Mouse (Mus musculus) intestine, embryonic 16.5 days (tissue): ENCODE measurements around the gene Cryz. TPM values are rescaled to one million over a fixed set of nuclear protein-coding genes. Genes with fewer than 3 reads are reported as not detected.
A peak's percentile ranks its signal among the peaks of the same experiment; 100 is the strongest.

Source experiments
- ATAC-seq: fragments of 200-750 bp; cut with Nextera tagmentation; 2 replicates; pipeline ENCODE4 v1.8.0; 2017; ENCODE audit warnings: moderate TSS enrichment, moderate library complexity
- H3K27ac ChIP-seq: fragments of 300-500 bp; sonication (generic); 2 replicates; pipeline ENCODE4 v1.5.1; 2014; ENCODE audit warnings: mild to moderate bottlenecking, low read length
- H3K27me3 ChIP-seq: fragments of 300-500 bp; sonication (generic); replicated peaks from 2 replicates; pipeline ENCODE4 v1.6.1; 2014; ENCODE audit warnings: low read length, control low read depth, mixed read lengths; ENCODE audit not compliant: control insufficient read depth, insufficient read depth
- H3K36me3 ChIP-seq: fragments of 300-500 bp; sonication (generic); 2 replicates; pipeline ENCODE4 v1.6.1; 2014; ENCODE audit warnings: low read length, control low read depth; ENCODE audit not compliant: control insufficient read depth, insufficient read depth
- H3K4me1 ChIP-seq: fragments of 300-500 bp; sonication (generic); 2 replicates; pipeline ENCODE4 v1.6.1; 2014; ENCODE audit warnings: low read length, control low read depth, mixed read lengths; ENCODE audit not compliant: control insufficient read depth, insufficient read depth
- H3K4me2 ChIP-seq: fragments of 300-500 bp; sonication (generic); 2 replicates; pipeline ENCODE4 v1.6.1; 2014; ENCODE audit warnings: low read depth, low read length, control low read depth
- H3K4me3 ChIP-seq: fragments of 300-500 bp; sonication (generic); 2 replicates; pipeline ENCODE4 v1.5.1; 2014; ENCODE audit warnings: mild to moderate bottlenecking, low read length
- H3K9ac ChIP-seq: fragments of 300-500 bp; sonication (generic); 2 replicates; pipeline ENCODE4 v1.6.1; 2014; ENCODE audit warnings: low read depth, low read length
- H3K9me3 ChIP-seq: fragments of 300-500 bp; sonication (generic); 2 replicates; pipeline ENCODE4 v1.6.1; 2016; ENCODE audit warnings: low read length, control low read depth; ENCODE audit not compliant: control insufficient read depth
- WGBS: fragments of 180-500 bp; shearing (Covaris S2); extraction: QIAGEN DNeasy Blood & Tissue Kit; methylation state at CpG from one replicate; pipeline ENCODE4 v1.1.7; 2014; 5-methylcytosine and 5-hydroxymethylcytosine counted together
- polyA plus RNA-seq: library from polyadenylated mRNA; unstranded; fragments of >200 nt; fragmentation: Nextera tagmentation; extraction: Ambion mirVana; gene quantifications from 2 replicates; pipeline ENCODE4 v1.2.1, GENCODE M21; 2015

The Cryz gene
- polyA plus RNA-seq, 1 experiment from 2014 or later = 36.5 TPM

DNA sequence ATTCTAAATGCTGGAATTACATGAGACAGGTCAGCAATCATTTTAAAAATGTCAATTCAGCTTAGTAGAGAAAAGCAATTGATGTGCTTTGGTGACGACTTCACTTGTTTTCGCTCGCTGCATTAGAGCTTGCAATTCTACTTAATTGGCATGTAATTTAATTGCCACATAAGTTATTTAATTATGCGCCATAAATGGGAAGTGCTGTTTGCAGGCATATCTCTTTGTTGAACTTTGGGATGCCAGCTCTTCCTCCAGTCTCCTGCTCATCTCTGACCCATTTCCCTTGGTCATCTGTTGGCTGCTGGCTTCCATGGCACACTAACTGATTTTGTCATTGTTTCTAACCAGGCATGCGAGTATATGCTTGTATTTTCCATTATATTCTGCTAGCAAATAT is 36.6 kb downstream of the Cryz start:
- H3K4me1 ChIP-seq = no peaks in the 10 kb centered on the region
- H3K27me3 ChIP-seq = no peaks in the 10 kb centered on the region
- H3K4me2 ChIP-seq = no peak overlapping the region
- H3K36me3 ChIP-seq = no peaks in the 10 kb centered on the region
- no peak for ATAC-seq
- 79% methylated on average over 5 of the region's 5 CpGs for WGBS
- no peak overlapping the region for H3K27ac ChIP-seq
- no peaks in the 10 kb centered on the region for H3K9me3 ChIP-seq
- no peak overlapping the region for H3K9ac ChIP-seq
- H3K4me3 ChIP-seq = no peak overlapping the region

DNA sequence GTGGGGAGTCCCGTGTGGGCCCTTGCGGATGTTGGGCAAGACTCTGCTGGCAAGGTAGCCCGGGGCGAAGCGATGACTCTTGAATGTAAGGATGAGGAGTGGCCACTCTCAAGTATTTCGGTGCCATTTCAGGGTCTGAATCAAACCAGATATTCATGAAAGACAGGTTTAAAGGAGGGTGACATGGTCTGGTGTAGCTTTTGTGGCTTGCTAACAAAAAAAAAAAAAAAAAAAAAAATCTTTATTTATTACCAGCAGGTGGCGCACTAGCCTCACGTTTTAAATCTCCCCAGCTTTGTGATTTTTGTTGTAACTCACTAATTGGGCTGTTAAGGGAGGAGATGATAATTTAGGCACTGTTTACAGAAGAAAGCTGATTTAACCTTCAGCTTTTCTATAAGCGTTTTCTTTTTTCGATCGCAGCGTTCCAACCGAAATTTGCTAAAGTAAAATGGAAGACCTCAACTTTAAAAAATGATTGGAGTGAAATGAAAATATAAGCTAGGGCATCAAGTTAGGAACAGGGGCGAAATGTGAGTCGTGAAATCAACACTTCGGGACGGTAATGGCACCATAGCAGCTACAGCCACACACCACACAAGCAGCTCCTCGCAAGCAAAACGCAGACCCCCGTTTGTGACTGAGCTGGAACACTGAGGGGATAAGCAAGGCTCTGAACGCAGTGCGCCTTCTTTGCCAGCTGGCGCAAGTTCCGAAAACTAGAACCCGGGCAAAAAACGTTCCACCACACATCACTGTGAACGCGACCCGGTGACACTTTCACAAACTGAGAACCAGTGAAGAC is 50.3 kb downstream of the Cryz start:
- H3K36me3 ChIP-seq = no peaks in the 10 kb centered on the region
- H3K27me3 ChIP-seq = no peaks in the 10 kb centered on the region
- no peaks in the 10 kb centered on the region for H3K4me1 ChIP-seq
- peak overlapping the region; percentile 24 for H3K4me3 ChIP-seq
- no peaks in the 10 kb centered on the region for H3K9me3 ChIP-seq
- peak overlapping the region; percentile 47 for H3K4me2 ChIP-seq
- peak; percentile 23; the same call in 1 of the 2 replicates for ATAC-seq
- H3K27ac ChIP-seq = no peak overlapping the region
- no peak overlapping the region for H3K9ac ChIP-seq
- WGBS = 51% methylated on average over 29 of the region's 29 CpGs

DNA sequence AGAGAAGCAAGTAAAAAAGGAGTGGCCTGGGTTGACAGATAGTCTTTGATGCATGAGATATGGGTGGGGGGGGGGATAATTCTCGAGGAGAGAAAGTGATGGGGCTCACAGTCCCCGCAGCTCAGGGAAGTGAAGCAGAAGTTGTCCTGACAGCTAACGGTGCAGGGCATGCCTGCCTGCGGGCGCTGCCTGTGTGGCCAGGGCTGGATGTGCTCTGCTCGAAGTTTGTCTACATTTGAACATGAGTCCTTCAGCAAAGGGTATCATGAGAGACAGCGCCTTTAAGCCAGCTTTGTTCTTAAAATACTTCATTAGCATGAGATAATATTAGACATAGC is 50.9 kb downstream of the Cryz start:
- WGBS = 62% methylated on average over 7 of the region's 7 CpGs
- Histone ChIP-seq H3K4me3 (peak overlapping the region; percentile 24), H3K9me3 (no peaks in the 10 kb centered on the region)

DNA sequence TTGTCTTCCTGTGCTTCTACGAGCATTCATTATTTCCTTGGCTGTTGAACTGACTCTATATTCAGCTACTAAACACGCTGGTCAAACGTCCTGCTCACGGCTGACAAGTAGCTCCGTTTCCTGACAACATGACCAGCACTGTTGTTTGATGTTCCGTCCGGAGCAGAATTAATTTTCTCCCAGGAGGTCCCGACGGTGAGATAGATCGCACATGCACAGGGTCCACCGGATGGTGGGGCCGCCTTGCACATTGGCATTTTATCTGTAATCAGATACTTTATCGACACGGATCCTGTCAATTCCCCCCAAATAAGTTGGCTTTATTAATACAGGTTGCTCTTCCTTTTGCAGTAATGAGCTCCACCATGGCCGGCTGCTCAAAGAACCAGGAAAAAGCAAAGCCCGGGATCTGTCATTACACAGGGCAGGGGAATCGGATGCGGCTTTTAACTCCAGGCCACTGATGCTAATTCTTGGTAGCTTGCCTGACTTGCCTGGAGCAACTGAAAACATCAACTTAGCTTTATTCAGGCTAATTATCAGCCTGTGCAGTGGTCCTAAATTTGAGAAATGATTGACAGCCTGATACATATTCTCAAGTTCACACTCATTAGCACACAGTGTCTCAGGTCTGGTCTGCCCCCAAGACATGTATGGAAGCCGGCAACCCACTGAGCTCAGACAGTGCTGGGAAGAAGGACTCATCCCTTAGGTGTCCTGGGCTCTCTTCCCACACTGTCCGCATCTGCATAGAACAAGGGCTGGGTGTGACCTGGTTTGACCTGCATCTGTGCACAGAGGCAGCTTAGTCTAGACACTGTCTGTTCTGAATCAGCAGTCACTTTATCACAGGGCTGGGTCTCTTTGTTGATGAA is 53.1 kb downstream of the Cryz start:
- Histone ChIP-seq H3K4me3 (no peak overlapping the region), H3K9ac (no peak overlapping the region), H3K4me1 (no peaks in the 10 kb centered on the region), H3K27ac (no peak overlapping the region), H3K36me3 (no peaks in the 10 kb centered on the region), H3K9me3 (no peaks in the 10 kb centered on the region), H3K4me2 (no peak overlapping the region), H3K27me3 (no peaks in the 10 kb centered on the region)
- 75% methylated on average over 20 of the region's 20 CpGs for WGBS
- no peak for ATAC-seq

More for the DNA sequence above, 50.9 kb downstream of the Cryz start:
- Histone ChIP-seq H3K4me2 (peak overlapping the region; percentile 47), H3K36me3 (no peaks in the 10 kb centered on the region), H3K27ac (no peak overlapping the region), H3K4me1 (no peaks in the 10 kb centered on the region), H3K9ac (no peak overlapping the region), H3K27me3 (no peaks in the 10 kb centered on the region)
- ATAC-seq = no peak

DNA sequence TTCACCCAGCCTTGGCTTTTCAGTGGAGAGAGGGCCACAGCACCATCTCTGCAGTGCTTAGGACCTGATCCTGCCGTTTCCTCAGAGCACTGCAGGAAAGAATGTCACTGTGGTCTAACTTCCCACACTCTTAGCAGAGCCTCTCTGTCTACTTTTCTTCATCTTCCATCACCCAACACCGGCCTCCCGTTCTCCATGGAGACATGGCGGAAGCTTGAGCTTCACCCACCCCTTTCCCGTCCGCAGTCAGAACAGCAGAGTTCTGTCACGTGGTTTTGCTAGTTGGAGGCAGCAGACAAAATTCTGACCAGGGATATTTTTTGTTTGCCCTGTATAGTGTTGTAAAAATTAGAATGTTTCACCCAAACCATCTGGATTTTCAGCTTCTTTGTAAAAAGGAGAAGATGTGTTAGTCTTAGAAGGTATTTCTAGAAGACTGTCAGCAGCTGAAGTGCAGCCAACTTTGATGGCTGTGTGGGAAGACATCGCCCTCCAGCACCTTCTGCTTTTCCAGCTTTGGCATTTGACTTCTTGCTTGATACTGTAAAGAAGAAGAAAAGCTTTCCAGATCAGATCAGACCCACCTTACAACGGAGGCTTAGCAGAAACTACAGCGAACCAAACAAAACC is 54.8 kb downstream of the Cryz start:
- no peak overlapping the region for H3K27ac ChIP-seq

DNA sequence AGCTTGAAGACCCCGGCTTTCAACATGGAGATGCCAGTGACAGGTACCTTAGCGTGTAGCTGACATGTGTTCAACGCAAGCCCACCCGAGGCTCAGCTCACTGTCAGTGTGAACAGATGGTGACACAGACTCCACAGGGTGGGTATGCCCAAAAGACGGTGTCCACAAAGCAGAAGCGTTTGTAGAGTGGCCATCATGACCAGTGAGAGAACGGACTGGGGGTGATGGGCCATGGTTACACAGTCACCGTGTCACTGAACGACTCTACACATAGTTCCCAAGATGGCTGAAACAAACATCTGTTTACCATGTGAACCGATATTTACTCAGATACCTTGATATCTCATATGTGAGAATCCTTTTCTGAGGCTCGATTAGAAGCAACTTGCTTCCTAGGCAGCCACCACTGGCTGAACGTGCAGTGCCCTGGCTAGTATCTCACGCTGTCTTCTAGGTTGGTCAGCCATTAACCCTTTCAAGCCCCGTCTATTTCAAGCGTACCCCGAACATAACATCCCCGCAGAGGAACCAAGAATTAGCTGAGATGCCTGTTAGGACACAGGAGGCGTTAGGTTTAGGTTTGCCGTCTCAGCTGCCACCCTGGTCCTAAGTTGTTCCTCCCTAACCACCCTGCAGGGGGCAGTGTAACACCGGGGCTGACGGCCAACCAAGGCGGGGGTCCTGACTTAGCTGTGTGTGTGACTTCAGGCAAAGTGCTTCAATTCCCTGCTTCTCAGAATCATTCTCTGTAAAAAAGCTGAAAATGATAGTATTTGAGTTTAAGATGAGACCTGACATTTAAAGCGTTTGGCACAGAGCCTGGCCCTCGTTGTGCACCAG is 56.3 kb downstream of the Cryz start:
- Histone ChIP-seq H3K27ac (no peak overlapping the region), H3K36me3 (no peaks in the 10 kb centered on the region), H3K27me3 (no peaks in the 10 kb centered on the region), H3K4me3 (no peak overlapping the region), H3K9ac (no peak overlapping the region), H3K4me1 (no peaks in the 10 kb centered on the region), H3K4me2 (no peak overlapping the region), H3K9me3 (no peaks in the 10 kb centered on the region)
- ATAC-seq = peak; percentile 64; the same call in 1 of the 2 replicates
- 45% methylated on average over 24 of the region's 24 CpGs for WGBS

More for the DNA sequence above, 54.8 kb downstream of the Cryz start:
- WGBS = 81% methylated on average over 10 of the region's 10 CpGs
- H3K9ac ChIP-seq = no peak overlapping the region
- no peaks in the 10 kb centered on the region for H3K36me3 ChIP-seq
- no peaks in the 10 kb centered on the region for H3K4me1 ChIP-seq
- H3K4me3 ChIP-seq = no peak overlapping the region
- H3K27me3 ChIP-seq = no peaks in the 10 kb centered on the region
- no peaks in the 10 kb centered on the region for H3K9me3 ChIP-seq
- H3K4me2 ChIP-seq = no peak overlapping the region
- no peak for ATAC-seq

DNA sequence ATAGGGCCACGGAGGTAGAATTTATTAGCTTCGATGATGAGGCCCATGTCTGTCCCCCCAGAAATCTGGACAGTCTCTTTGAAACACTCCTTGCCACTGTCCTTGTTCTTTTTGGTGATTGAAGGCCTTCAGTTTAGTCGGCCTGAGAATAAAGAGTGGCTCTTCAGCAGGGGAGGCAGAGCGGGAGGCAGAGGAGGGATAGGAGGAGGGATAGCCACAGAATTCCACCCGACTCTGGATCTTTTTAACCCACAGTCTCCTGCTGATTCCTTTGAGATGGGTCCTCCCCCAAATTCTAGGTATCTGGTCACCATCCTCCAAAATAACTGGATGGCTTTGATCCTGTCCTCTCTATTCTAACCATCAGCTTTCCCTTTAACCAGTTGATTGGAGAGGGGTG is 56.9 kb downstream of the Cryz start:
- 59% methylated on average over 5 of the region's 5 CpGs for WGBS
- no peak overlapping the region for H3K9ac ChIP-seq
- no peaks in the 10 kb centered on the region for H3K36me3 ChIP-seq
- ATAC-seq = no peak
- no peak overlapping the region for H3K4me3 ChIP-seq
- no peak overlapping the region for H3K4me2 ChIP-seq
- H3K9me3 ChIP-seq = no peaks in the 10 kb centered on the region
- no peaks in the 10 kb centered on the region for H3K4me1 ChIP-seq
- no peaks in the 10 kb centered on the region for H3K27me3 ChIP-seq
- no peak overlapping the region for H3K27ac ChIP-seq

DNA sequence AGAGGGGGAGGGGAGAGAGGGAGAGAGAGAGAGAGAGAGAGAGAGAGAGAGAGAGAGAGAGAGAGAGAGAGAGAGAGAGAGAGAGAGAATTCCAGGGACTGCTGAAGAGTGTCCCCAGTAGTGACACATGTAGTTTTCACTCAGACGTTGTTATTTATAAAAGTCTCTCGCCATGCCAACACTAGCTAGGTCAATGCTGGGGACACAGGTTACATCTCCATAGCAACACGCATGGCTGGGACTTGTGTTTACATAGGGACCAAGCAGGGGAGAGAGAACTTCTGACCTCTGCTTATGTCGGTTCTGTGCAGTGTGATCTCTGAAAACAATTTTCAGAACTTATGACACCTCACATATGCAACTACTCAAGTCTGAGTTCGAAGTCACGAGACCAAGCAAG is 57.8 kb downstream of the Cryz start:
- Histone ChIP-seq H3K27me3 (no peaks in the 10 kb centered on the region), H3K4me2 (no peak overlapping the region), H3K36me3 (no peaks in the 10 kb centered on the region), H3K9me3 (no peaks in the 10 kb centered on the region), H3K4me3 (no peak overlapping the region), H3K4me1 (no peaks in the 10 kb centered on the region), H3K27ac (no peak overlapping the region), H3K9ac (no peak overlapping the region)
- WGBS = 44% methylated on average over 6 of the region's 6 CpGs
- ATAC-seq = no peak
